Mouse (Mus musculus): ENCODE results near the gene Tbc1d9b. TPM values are rescaled to one million over a fixed set of nuclear protein-coding genes. Genes with fewer than 3 reads are reported as not detected.

Gene Tbc1d9b
- polyA plus RNA-seq, 2 experiments: 44.9 to 45.2 TPM

DNA sequence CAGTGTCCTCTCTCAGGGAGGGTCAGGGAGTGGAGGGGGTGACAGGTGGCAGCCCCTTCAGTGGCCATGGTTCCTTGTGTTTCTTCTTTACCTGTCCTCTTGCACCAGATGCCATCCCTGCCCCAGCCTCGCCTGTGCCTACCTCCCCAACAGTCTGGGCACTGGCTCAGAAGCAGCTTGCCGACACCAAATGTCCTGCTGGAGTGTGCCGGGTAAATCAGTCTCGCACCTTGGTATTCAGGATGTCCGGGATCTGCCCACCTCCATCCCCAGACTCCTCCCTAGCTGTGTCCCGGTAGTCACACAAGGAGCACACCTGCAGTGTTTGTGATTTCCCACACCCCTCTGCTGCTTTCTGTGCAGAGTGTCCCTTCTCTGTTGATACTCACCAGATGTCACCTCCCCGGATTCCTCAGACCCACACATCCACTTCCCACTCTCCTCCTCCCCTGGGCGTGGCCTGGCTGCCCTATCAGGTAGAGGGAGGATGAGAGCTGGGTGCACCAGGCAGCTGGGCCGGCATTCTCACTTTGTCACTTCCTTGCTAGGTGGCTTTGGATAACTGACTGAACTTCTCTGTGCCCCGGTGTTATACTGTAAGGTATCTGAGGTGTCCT, 7.1 kb downstream of the Tbc1d9b start:
- Histone ChIP-seq H3K27me3 (ENCODE audit: control insufficient read depth, insufficient read depth, low read length) (no peaks in the 10 kb centered on the region), H3K4me2 (replicated peaks; ENCODE audit: low read depth, low read length, severe bottlenecking) (no peak overlapping the region), H3K36me3 (ENCODE audit: control insufficient read depth, insufficient read depth, low read length) (peaks cover 73% of the 10 kb centered on the region), H3K9me3 (ENCODE audit: control insufficient read depth, low read length) (no peaks in the 10 kb centered on the region), H3K4me1 (ENCODE audit: control insufficient read depth, insufficient read depth, low read length) (no peaks in the 10 kb centered on the region), H3K9ac (ENCODE audit: low read depth, low read length, severe bottlenecking) (no peak overlapping the region), H3K27ac (replicated peaks; ENCODE audit: low read depth, low read length) (no peak overlapping the region), H3K4me3 (replicated peaks; ENCODE audit: low read length) (no peak overlapping the region)
- no peak for TF ChIP-seq POLR2A (IDR thresholded peaks at IDR 0.05; ENCODE audit: borderline replicate concordance, extremely low read depth, insufficient read depth, insufficient read length)
- DNase-seq (ENCODE audit: low spot score) (no peak), ATAC-seq (ENCODE audit: low FRiP score, low read depth) (no peak)
- WGBS: 56% methylated on average over 10 of the region's 10 CpGs

DNA sequence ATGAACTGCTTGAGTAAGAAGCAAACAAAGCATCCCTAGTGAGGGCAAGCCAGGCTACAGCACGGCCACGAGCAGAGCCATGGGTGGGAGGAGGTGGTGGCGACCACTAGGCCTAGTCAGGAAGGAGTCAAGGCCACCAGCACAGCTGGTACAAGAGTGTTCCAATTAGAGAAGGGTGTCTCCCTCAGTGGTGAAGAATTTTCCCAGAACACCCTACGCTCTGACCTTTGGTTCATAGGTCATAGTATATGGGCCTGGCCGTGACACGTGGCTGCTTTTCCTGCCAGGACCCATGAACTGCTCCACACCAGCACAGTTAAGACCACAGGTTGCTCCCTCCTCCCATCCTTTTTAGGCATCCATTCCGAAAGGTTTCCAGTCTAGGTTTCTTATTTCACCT, 8.4 kb downstream of the Tbc1d9b start:
- Histone ChIP-seq H3K4me1 (ENCODE audit: control insufficient read depth, insufficient read depth, low read length) (no peaks in the 10 kb centered on the region), H3K4me2 (replicated peaks; ENCODE audit: low read depth, low read length, severe bottlenecking) (no peak overlapping the region), H3K9ac (ENCODE audit: low read depth, low read length, severe bottlenecking) (no peak overlapping the region), H3K4me3 (replicated peaks; ENCODE audit: low read length) (no peak overlapping the region), H3K27ac (replicated peaks; ENCODE audit: low read depth, low read length) (no peak overlapping the region), H3K36me3 (ENCODE audit: control insufficient read depth, insufficient read depth, low read length) (peaks cover 78% of the 10 kb centered on the region), H3K27me3 (ENCODE audit: control insufficient read depth, insufficient read depth, low read length) (no peaks in the 10 kb centered on the region), H3K9me3 (ENCODE audit: control insufficient read depth, low read length) (no peaks in the 10 kb centered on the region)
- no peak for TF ChIP-seq POLR2A (IDR thresholded peaks at IDR 0.05; ENCODE audit: borderline replicate concordance, extremely low read depth, insufficient read depth, insufficient read length)
- DNase-seq (ENCODE audit: low spot score) (no peak), ATAC-seq (ENCODE audit: low FRiP score, low read depth) (no peak)
- 82% methylated on average over 7 of the region's 7 CpGs for WGBS

DNA sequence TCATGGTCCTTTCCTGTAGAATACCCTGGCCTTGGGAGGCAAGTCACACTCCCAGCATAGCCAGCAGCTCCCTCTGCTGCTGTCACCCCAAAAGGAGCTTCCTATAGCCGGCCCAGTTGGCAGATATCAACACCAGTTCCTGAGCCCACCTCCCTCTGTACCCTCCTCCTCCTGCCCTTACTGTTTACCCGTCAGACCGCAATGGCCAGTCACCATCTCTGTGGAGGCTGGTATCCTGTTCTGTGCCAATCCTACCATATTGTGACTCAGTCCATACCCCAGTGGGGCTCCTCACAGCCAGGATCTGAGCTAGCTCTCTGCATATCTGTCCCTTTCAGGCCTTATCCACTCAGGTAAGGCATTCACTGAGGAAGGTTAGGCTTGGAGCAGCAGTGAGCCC, 14.3 kb downstream of the Tbc1d9b start:
- Histone ChIP-seq H3K36me3 (ENCODE audit: control insufficient read depth, insufficient read depth, low read length) (peaks cover 87% of the 10 kb centered on the region), H3K4me3 (replicated peaks; ENCODE audit: low read length) (no peak overlapping the region), H3K9me3 (ENCODE audit: control insufficient read depth, low read length) (no peaks in the 10 kb centered on the region), H3K4me2 (replicated peaks; ENCODE audit: low read depth, low read length, severe bottlenecking) (no peak overlapping the region), H3K4me1 (ENCODE audit: control insufficient read depth, insufficient read depth, low read length) (no peaks in the 10 kb centered on the region), H3K27me3 (ENCODE audit: control insufficient read depth, insufficient read depth, low read length) (no peaks in the 10 kb centered on the region), H3K9ac (ENCODE audit: low read depth, low read length, severe bottlenecking) (no peak overlapping the region), H3K27ac (replicated peaks; ENCODE audit: low read depth, low read length) (no peak overlapping the region)
- no peak for TF ChIP-seq POLR2A (IDR thresholded peaks at IDR 0.05; ENCODE audit: borderline replicate concordance, extremely low read depth, insufficient read depth, insufficient read length)
- WGBS: 87% methylated on average over 3 of the region's 3 CpGs
- DNase-seq (ENCODE audit: low spot score) (no peak), ATAC-seq (ENCODE audit: low FRiP score, low read depth) (no peak)

DNA sequence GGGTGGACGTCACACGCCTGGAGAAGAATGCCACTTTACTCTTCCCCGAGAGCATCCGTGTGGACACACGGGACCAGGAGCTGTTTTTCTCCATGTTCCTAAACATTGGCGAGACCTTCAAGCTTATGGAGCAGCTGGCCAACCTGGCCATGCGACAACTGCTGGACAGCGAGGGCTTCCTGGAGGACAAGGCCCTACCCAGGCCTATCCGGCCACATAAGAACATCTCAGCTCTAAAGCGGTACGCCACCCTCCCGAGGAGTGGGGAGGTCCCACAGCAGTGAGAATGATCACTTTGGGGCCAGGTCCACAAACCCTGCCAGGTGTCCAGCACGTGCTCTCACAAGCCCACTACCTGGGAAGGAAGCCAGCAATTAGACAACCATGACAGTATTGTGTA, 14.9 kb downstream of the Tbc1d9b start:
- Histone ChIP-seq H3K27ac (replicated peaks; ENCODE audit: low read depth, low read length) (no peak overlapping the region), H3K9ac (ENCODE audit: low read depth, low read length, severe bottlenecking) (no peak overlapping the region), H3K4me2 (replicated peaks; ENCODE audit: low read depth, low read length, severe bottlenecking) (no peak overlapping the region), H3K4me3 (replicated peaks; ENCODE audit: low read length) (no peak overlapping the region), H3K4me1 (ENCODE audit: control insufficient read depth, insufficient read depth, low read length) (no peaks in the 10 kb centered on the region), H3K36me3 (ENCODE audit: control insufficient read depth, insufficient read depth, low read length) (peaks cover 87% of the 10 kb centered on the region), H3K27me3 (ENCODE audit: control insufficient read depth, insufficient read depth, low read length) (no peaks in the 10 kb centered on the region), H3K9me3 (ENCODE audit: control insufficient read depth, low read length) (no peaks in the 10 kb centered on the region)
- 95% methylated on average over 13 of the region's 13 CpGs for WGBS
- DNase-seq (ENCODE audit: low spot score): no peak
- no peak for TF ChIP-seq POLR2A (IDR thresholded peaks at IDR 0.05; ENCODE audit: borderline replicate concordance, extremely low read depth, insufficient read depth, insufficient read length)
- ATAC-seq (ENCODE audit: low FRiP score, low read depth): no peak

DNA sequence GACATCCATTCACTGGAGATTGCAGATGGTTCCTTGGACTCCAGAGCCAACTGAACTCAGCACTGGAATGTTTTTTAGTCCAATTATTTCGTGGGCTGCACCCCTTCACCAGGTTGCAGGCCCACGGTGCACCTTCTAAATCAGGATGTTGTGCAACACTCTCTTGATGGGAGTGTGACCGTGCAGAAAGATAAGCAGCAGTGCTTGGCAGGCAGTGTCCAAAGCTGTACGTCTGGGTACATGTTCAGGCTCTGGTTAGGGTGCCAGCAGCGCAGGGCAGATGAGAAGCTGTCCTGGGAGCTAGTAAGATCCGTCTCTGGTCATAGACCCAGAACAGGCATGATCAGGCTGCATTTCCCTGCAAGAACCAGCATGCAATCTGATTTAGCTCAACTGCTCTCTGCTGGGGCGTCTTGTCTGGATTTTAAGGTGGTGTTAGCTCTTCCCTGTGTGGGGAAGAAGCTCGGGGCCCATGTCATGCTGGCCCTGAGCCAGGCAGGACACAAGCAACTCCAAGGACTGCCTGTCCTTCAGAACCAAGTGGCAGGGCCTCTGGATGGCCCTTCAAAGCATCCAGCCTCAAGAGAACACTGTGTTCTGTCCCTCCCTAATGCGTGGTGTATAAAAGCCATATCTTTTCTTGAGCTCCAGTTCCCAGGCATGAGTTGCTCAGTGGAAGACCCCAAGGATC, 16.2 kb downstream of the Tbc1d9b start:
- 84% methylated on average over 9 of the region's 9 CpGs for WGBS
- H3K36me3 ChIP-seq (ENCODE audit: control insufficient read depth, insufficient read depth, low read length): peaks cover 88% of the 10 kb centered on the region

More for the DNA sequence above, 16.2 kb downstream of the Tbc1d9b start:
- TF ChIP-seq POLR2A (IDR thresholded peaks at IDR 0.05; ENCODE audit: borderline replicate concordance, extremely low read depth, insufficient read depth, insufficient read length): no peak
- no peaks in the 10 kb centered on the region for H3K4me1 ChIP-seq (ENCODE audit: control insufficient read depth, insufficient read depth, low read length)
- H3K4me3 ChIP-seq (replicated peaks; ENCODE audit: low read length): no peak overlapping the region
- H3K27ac ChIP-seq (replicated peaks; ENCODE audit: low read depth, low read length): no peak overlapping the region
- DNase-seq (ENCODE audit: low spot score) (no peak), ATAC-seq (ENCODE audit: low FRiP score, low read depth) (no peak)
- no peak overlapping the region for H3K4me2 ChIP-seq (replicated peaks; ENCODE audit: low read depth, low read length, severe bottlenecking)
- H3K9ac ChIP-seq (ENCODE audit: low read depth, low read length, severe bottlenecking): no peak overlapping the region
- H3K27me3 ChIP-seq (ENCODE audit: control insufficient read depth, insufficient read depth, low read length): no peaks in the 10 kb centered on the region
- H3K9me3 ChIP-seq (ENCODE audit: control insufficient read depth, low read length): no peaks in the 10 kb centered on the region

Data from limb, embryonic 14.5 days (tissue).